ENCODE assay signal across 11 mouse cellular contexts in the genomic region with DNA sequence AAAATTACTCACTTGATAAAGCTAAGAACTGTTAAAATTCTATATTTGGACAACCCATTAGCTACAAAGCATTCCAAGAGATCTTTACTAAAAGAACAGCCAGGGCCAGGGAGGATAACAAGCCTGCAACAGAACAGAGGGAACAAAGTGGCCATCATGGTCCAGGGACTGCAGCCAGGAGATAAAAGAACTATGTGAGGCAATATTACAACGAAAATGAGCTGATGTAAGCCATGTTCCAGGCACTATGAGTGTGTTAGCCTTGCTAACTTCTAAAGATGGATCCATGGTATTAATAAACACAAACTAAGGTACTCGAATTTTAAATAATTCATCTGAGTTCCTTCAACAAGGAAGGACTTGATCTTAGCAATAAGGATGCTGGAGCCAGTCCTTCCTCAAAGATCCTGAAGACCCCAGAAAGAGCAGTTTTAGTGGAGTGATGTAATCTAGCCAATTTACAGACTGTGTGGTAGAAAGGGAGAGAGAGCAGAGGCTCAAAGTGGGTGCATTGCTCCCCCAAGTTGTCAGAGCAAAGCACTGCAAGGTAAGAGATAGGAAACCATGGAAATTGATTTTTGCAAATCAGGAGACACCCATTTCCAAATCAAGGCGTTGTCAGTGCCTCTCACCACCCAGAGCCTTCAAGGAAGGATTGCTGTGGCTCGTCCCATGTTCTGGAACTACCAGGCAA. TPM values are rescaled to one million over a fixed set of nuclear protein-coding genes. Genes with fewer than 3 reads are reported as not detected.
A peak's percentile ranks its signal among the peaks of the same experiment; 100 is the strongest.
DNase-seq lines count a peak whose midpoint lies in the region; ATAC-seq and TF ChIP-seq lines count a peak whose summit lies in the region.
"Had no signal": no experiment of that assay in that cellular context is flagged by ENCODE, and none has a peak within 500 bp of the region (broad histone marks: within the 10 kb centered on the region; RNA-seq: fewer than 3 reads in every experiment).

No protein-coding gene starts in this region.

- intact Hi-C loops in left cerebral cortex, adult 2 months (cut with DNase I): loop anchor here (1.0 to 10.0 kb wide), 2 partner anchors 199 to 485 kb away; partner anchors contain the start of gene Slc35f4

- no peak overlapping the region for H3K4me3 ChIP-seq in left cerebral cortex, adult 2 months
- no peak overlapping the region for H3K4me3 ChIP-seq in liver, embryonic 11.5 days (ENCODE audit: low read depth, low read length)
- H3K4me3 ChIP-seq: midbrain, embryonic 10.5 days; stomach, embryonic 15.5 days had no signal

- H3K27me3 ChIP-seq in liver, embryonic 11.5 days (replicated peaks; ENCODE audit: control insufficient read depth, insufficient read depth, low read length): no peaks in the 10 kb centered on the region
- H3K27me3 ChIP-seq: stomach, embryonic 15.5 days had no signal

- ATAC-seq in liver, embryonic 11.5 days (replicated peaks; ENCODE audit: low FRiP score): no peak

- H3K4me2 ChIP-seq in liver, embryonic 11.5 days: no peak overlapping the region
- H3K4me2 ChIP-seq: stomach, embryonic 15.5 days had no signal

- TF ChIP-seq CTCF in left cerebral cortex, adult 2 months (IDR thresholded peaks at IDR 0.05): peak; percentile 76

- H3K27ac ChIP-seq in left cerebral cortex, adult 2 months: no peak overlapping the region
- H3K27ac ChIP-seq in liver, embryonic 11.5 days (ENCODE audit: low read depth, low read length): no peak overlapping the region
- H3K27ac ChIP-seq: midbrain, embryonic 10.5 days; stomach, embryonic 15.5 days had no signal

- DNase-seq in cerebellum, postnatal 10 days: peak; percentile 30 to 37
- DNase-seq in cerebellum, adult 11-12 months: no peak
- peak; percentile 21 to 32 for DNase-seq in left cerebral cortex, adult 2 months (ENCODE audit: extremely low spot score in 1 of 2, low spot score in 2 of 2)
- DNase-seq in left cerebral cortex, adult 8-10 months (ENCODE audit: low spot score in 2 of 2): no peak
- peak; percentile 24 for DNase-seq in R1 (ENCODE audit: low read depth, low spot score)
- peak; percentile 21 for DNase-seq in heart, postnatal 4 days
- no peak for DNase-seq in thymus, postnatal 14 days
- DNase-seq in liver, embryonic 11.5 days (ENCODE audit: low spot score): no peak

- H3K9me3 ChIP-seq in liver, embryonic 11.5 days (ENCODE audit: control insufficient read depth, low read length): no peaks in the 10 kb centered on the region
- H3K9me3 ChIP-seq: midbrain, embryonic 10.5 days; stomach, embryonic 15.5 days had no signal

- WGBS in liver, embryonic 11.5 days: 38% methylated on average over 4 of the region's 4 CpGs

- H3K36me3 ChIP-seq in liver, embryonic 11.5 days (ENCODE audit: control insufficient read depth, insufficient read depth, low read length): no peaks in the 10 kb centered on the region
- H3K36me3 ChIP-seq: midbrain, embryonic 10.5 days; stomach, embryonic 15.5 days had no signal

- no peaks in the 10 kb centered on the region for H3K4me1 ChIP-seq in liver, embryonic 11.5 days (replicated peaks; ENCODE audit: control insufficient read depth, insufficient read depth, low read length)
- H3K4me1 ChIP-seq: midbrain, embryonic 10.5 days; stomach, embryonic 15.5 days had no signal

- H3K9ac ChIP-seq in liver, embryonic 11.5 days (ENCODE audit: low read depth, low read length): no peak overlapping the region
- H3K9ac ChIP-seq: stomach, embryonic 15.5 days had no signal

RNA-seq across cellular contexts. Expression of gene Armh4, which starts 59.7 kb away (rescaled TPM):
- total RNA-seq in left cerebral cortex, adult 2 months (2021): 10 to 100 TPM; 23.3 to 24.9 TPM
- total RNA-seq in left cerebral cortex, adult 8-10 months (2022): 10 to 100 TPM; 25.9 to 31.4 (median 28.0) TPM
- 10 to 100 TPM in 1 of 2 experiments, 1 to 10 TPM in 1; 9.9 to 10.8 TPM for total RNA-seq in heart, postnatal 4 days (2021)
- polyA plus RNA-seq in liver, embryonic 11.5 days (2014; fragmentation: Nextera tagmentation; extraction: Ambion mirVana): 6.7 and 7.1 TPM in 2 replicates
- total RNA-seq: common myeloid progenitor, adult 5-6 weeks had no signal

Comparison
In these comparisons a context has a peak if more than half of its experiments do, and no peak if none do; other contexts are left out.
1. DNase-seq: peak in cerebellum, postnatal 10 days (2 of 2), left cerebral cortex, adult 2 months (2 of 2), R1 (single experiment) and heart, postnatal 4 days (single experiment); none in cerebellum, adult 11-12 months (single experiment), left cerebral cortex, adult 8-10 months (0 of 2), thymus, postnatal 14 days (single experiment) and liver, embryonic 11.5 days (single experiment).